Mouse (Mus musculus): ENCODE results near the gene Cacna1i. TPM values are rescaled to one million over a fixed set of nuclear protein-coding genes. Genes with fewer than 3 reads are reported as not detected.
A peak's percentile ranks its signal among the peaks of the same experiment; 100 is the strongest.

Gene Cacna1i
- total and polyA plus RNA-seq, 2 experiments from 2014 or later: not detected

DNA sequence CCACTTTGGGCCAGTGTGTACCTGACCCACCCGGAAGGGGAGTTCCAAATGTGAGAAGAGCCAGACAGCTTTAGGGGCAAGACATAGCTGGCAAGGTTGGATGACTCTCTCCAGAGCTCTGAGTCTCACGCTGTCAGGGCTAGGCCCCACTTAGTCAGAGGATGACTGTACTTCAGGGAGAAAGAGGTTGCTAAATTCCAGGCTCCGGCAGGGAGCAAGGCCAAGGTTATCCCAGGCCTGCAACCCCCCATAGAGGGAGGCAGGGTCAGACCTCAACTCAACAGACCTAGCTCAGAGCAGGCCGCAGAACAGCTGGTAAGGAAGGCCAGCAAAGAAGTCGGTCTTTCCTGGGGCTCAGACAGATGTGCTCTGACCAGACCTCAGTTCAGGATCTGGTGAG, 63.4 kb downstream of the Cacna1i start:
- no peak for DNase-seq (ENCODE audit: low spot score)
- H3K4me3 ChIP-seq (ENCODE audit: low read depth, low read length): no peak overlapping the region
- 60% methylated on average over 5 of the region's 5 CpGs for WGBS
- no peaks in the 10 kb centered on the region for H3K9me3 ChIP-seq (replicated peaks; ENCODE audit: control insufficient read depth, low read length)
- no peak overlapping the region for H3K27ac ChIP-seq (ENCODE audit: low read depth)
- no peaks in the 10 kb centered on the region for H3K27me3 ChIP-seq (ENCODE audit: control insufficient read depth, insufficient read depth, low read length)
- no peaks in the 10 kb centered on the region for H3K36me3 ChIP-seq (replicated peaks; ENCODE audit: control insufficient read depth, insufficient read depth, low read length)
- peak; percentile 14; the same call in 1 of the 2 replicates for ATAC-seq (ENCODE audit: insufficient read depth, low read depth)
- H3K4me1 ChIP-seq (ENCODE audit: control insufficient read depth, insufficient read depth): no peaks in the 10 kb centered on the region
- no peak overlapping the region for H3K9ac ChIP-seq (replicated peaks; ENCODE audit: low read depth, low read length)
- no peak for TF ChIP-seq CTCF (IDR thresholded peaks at IDR 0.05; ENCODE audit: low read depth)
- no peak for TF ChIP-seq EP300 (IDR thresholded peaks at IDR 0.05; ENCODE audit: low read depth)
- H3K4me2 ChIP-seq (ENCODE audit: low read depth, low read length): no peak overlapping the region

GRCm38 (mm10) chr15:80358798-80359197, 71.8 kb downstream of the Cacna1i start:
- Histone ChIP-seq H3K4me2 (ENCODE audit: low read depth, low read length) (no peak overlapping the region), H3K36me3 (replicated peaks; ENCODE audit: control insufficient read depth, insufficient read depth, low read length) (no peaks in the 10 kb centered on the region), H3K4me3 (ENCODE audit: low read depth, low read length) (no peak overlapping the region), H3K9ac (replicated peaks; ENCODE audit: low read depth, low read length) (no peak overlapping the region), H3K27me3 (ENCODE audit: control insufficient read depth, insufficient read depth, low read length) (no peaks in the 10 kb centered on the region), H3K27ac (ENCODE audit: low read depth) (no peak overlapping the region), H3K9me3 (replicated peaks; ENCODE audit: control insufficient read depth, low read length) (no peaks in the 10 kb centered on the region), H3K4me1 (ENCODE audit: control insufficient read depth, insufficient read depth) (no peaks in the 10 kb centered on the region)
- 78% methylated on average over 19 of the region's 19 CpGs for WGBS
- ATAC-seq (ENCODE audit: insufficient read depth, low read depth): no peak
- no peak for DNase-seq (ENCODE audit: low spot score)
- TF ChIP-seq EP300 (IDR thresholded peaks at IDR 0.05; ENCODE audit: low read depth): no peak
- no peak for TF ChIP-seq CTCF (IDR thresholded peaks at IDR 0.05; ENCODE audit: low read depth)

DNA sequence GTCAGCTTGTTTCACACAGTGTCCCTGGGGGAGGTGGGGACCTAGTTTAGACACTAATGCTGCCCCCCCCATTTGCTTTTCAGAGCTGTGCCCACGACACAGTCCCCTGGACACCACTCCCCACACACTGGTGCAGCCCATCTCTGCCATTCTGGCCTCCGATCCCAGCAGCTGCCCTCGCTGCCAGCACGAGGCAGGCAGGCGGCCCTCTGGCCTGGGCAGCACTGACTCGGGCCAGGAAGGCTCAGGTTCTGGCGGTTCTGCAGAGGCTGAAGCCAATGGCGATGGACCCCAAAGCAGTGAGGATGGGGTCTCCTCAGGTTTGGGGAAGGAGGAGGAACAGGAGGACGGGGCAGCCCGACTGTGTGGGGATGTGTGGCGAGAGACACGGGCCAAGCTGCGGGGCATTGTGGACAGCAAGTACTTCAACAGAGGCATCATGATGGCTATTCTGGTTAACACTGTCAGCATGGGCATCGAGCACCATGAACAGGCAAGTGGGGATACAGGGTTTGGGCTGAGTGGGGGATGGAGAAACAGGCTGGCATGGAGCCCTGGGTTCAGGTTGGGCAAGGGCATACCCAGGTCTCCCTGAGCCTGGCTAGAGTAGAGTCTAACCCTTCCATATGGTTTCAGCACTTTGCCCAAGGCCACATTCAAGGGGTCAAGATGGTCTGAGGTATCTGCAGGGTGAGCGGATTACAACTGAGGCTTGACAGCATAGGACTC, 74.9 kb downstream of the Cacna1i start:
- 85% methylated on average over 15 of the region's 15 CpGs for WGBS
- ATAC-seq (ENCODE audit: insufficient read depth, low read depth): no peak
- Histone ChIP-seq H3K27me3 (ENCODE audit: control insufficient read depth, insufficient read depth, low read length) (0 out of 2 replicates have a peak, but pooled peaks cover 5% of the 10 kb centered on the region), H3K4me3 (ENCODE audit: low read depth, low read length) (no peak overlapping the region), H3K36me3 (replicated peaks; ENCODE audit: control insufficient read depth, insufficient read depth, low read length) (no peaks in the 10 kb centered on the region), H3K4me1 (ENCODE audit: control insufficient read depth, insufficient read depth) (peaks cover 2% of the 10 kb centered on the region; the same call in 1 of the 2 replicates), H3K4me2 (ENCODE audit: low read depth, low read length) (no peak overlapping the region), H3K27ac (ENCODE audit: low read depth) (no peak overlapping the region), H3K9ac (replicated peaks; ENCODE audit: low read depth, low read length) (no peak overlapping the region), H3K9me3 (replicated peaks; ENCODE audit: control insufficient read depth, low read length) (no peaks in the 10 kb centered on the region)
- no peak for TF ChIP-seq CTCF (IDR thresholded peaks at IDR 0.05; ENCODE audit: low read depth)
- TF ChIP-seq EP300 (IDR thresholded peaks at IDR 0.05; ENCODE audit: low read depth): no peak
- no peak for DNase-seq (ENCODE audit: low spot score)

DNA sequence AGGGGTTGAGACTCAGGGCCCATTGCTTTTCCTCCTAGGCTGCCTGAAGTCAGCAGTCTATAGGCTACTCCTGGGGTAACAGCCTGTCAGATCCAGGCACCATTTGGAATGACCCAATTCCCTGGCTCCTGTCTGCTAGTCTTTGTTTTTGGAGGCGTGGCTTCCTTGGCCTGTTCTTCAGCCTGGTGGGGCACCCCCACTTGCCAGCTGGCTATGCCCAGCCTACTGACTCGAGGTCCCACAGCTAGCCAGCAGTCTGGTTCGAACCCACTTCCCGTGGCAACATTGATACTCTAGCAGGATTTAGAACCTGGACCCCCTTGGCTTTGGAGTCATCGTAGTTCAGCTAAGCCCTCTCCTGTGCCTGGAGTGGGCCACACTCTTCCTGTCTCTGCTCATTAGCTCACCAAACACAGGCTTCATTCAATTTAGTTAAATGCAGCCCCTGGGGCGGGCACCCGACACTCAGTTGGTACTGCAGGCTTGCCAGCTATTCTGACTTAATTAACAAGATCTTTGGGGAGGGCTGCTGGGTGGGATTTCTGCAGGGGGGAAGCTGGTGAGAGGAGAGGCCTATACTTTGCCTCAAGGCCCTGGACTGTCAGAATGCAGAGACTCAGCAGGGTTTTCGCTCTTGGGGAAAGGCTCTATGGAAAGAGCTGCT, 75.6 kb downstream of the Cacna1i start:
- 82% methylated on average over 8 of the region's 8 CpGs for WGBS
- Histone ChIP-seq H3K27me3 (ENCODE audit: control insufficient read depth, insufficient read depth, low read length) (0 out of 2 replicates have a peak, but pooled peaks cover 5% of the 10 kb centered on the region), H3K4me1 (ENCODE audit: control insufficient read depth, insufficient read depth) (peaks cover 2% of the 10 kb centered on the region; the same call in 1 of the 2 replicates), H3K9ac (replicated peaks; ENCODE audit: low read depth, low read length) (no peak overlapping the region), H3K9me3 (replicated peaks; ENCODE audit: control insufficient read depth, low read length) (no peaks in the 10 kb centered on the region), H3K27ac (ENCODE audit: low read depth) (no peak overlapping the region), H3K4me3 (ENCODE audit: low read depth, low read length) (no peak overlapping the region), H3K4me2 (ENCODE audit: low read depth, low read length) (no peak overlapping the region), H3K36me3 (replicated peaks; ENCODE audit: control insufficient read depth, insufficient read depth, low read length) (no peaks in the 10 kb centered on the region)
- DNase-seq (ENCODE audit: low spot score) (no peak), ATAC-seq (ENCODE audit: insufficient read depth, low read depth) (no peak)
- TF ChIP-seq CTCF (IDR thresholded peaks at IDR 0.05; ENCODE audit: low read depth) (no peak), EP300 (IDR thresholded peaks at IDR 0.05; ENCODE audit: low read depth) (no peak)

DNA sequence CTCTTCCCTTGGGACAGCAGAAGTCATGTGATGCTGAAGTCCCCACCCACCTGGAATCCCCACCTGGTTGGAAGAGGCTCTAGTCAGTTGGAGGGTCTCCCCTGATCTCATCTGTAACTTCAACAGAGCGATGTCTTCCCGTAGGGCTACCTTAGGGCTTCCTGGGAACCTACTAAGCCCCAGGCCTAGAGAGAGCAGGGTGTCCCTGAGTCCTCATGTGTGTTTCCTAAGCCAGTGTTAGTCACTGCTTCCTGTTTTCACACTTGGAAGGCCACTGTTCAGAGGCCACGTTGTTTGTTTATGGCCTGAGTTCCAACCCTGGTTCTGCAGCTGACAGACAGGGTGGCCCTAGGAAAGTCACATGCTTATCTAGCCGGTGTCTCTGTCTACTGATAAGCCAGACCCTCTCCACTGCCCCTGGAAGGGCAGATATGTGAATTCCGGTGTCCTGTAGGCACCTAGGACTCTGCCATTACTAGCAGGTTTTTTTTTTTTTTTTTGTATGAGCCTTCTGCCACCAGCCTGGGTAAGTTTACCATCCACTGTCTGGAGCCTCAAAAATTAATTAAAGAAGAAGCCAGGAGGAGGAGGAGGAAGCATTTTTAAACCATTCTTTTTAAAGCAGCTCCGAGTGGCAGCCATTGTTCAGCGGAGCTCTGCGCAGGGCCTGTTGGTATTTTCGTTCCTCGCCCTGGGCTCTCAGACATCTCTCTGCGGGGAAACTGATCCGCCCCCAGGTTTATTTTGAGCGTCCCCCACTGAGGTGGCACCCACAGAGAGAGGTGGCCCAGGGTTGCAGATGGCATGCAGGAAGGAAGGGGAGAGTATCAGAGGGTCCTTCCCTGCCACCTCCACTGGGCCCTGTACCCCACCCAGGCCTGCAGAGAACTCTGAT, 77.0 kb downstream of the Cacna1i start:
- TF ChIP-seq EP300 (IDR thresholded peaks at IDR 0.05; ENCODE audit: low read depth) (no peak), CTCF (IDR thresholded peaks at IDR 0.05; ENCODE audit: low read depth) (no peak)
- Histone ChIP-seq H3K9ac (replicated peaks; ENCODE audit: low read depth, low read length) (no peak overlapping the region), H3K4me1 (ENCODE audit: control insufficient read depth, insufficient read depth) (peaks cover 2% of the 10 kb centered on the region; the same call in 1 of the 2 replicates), H3K9me3 (replicated peaks; ENCODE audit: control insufficient read depth, low read length) (no peaks in the 10 kb centered on the region), H3K4me3 (ENCODE audit: low read depth, low read length) (no peak overlapping the region), H3K4me2 (ENCODE audit: low read depth, low read length) (no peak overlapping the region), H3K36me3 (replicated peaks; ENCODE audit: control insufficient read depth, insufficient read depth, low read length) (no peaks in the 10 kb centered on the region), H3K27me3 (ENCODE audit: control insufficient read depth, insufficient read depth, low read length) (0 out of 2 replicates have a peak, but pooled peaks cover 5% of the 10 kb centered on the region), H3K27ac (ENCODE audit: low read depth) (no peak overlapping the region)
- ATAC-seq (ENCODE audit: insufficient read depth, low read depth) (no peak), DNase-seq (ENCODE audit: low spot score) (no peak)
- 39% methylated on average over 13 of the region's 13 CpGs for WGBS

Measured in heart, postnatal 0 days (tissue).